Mouse (Mus musculus) ES-CJ7 (cell line): ENCODE data around the gene Ssr2.
"Not testable (repeated sequence)": the region's sequence is repeated elsewhere in the genome, so short reads cannot be mapped to it uniquely, and the experiment has no call there.

Experiments used
- DNase-seq: peaks from one replicate; pipeline ENCODE4 v3.0.0; 2011; ENCODE audit warnings: low read depth, low spot score

Ssr2 gene

DNA sequence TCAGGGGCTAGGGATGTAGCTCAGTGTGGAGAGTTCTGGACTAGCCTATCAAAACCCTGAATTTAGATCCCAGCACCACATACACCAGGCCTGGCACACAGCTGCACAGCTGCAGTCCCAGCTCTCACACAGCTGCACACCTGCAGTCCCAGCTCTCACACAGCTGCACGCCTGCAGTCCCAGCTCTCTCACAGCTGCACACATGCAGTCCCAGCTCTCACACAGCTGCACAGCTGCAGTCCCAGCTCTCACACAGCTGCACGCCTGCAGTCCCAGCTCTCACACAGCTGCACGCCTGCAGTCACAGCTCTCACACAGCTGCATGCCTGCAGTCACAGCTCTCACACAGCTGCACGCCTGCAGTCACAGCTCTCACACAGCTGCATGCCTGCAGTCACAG is 20.9 kb downstream of the Ssr2 start:
- not testable (repeated sequence) for DNase-seq

GRCm38 (mm10) chr3:88602466-88602865 is 26.8 kb downstream of the Ssr2 start:
- DNase-seq, result no peak

GRCm38 (mm10) chr3:88603714-88604161 is 28.1 kb downstream of the Ssr2 start:
- DNase-seq, result peak; percentile 92

DNA sequence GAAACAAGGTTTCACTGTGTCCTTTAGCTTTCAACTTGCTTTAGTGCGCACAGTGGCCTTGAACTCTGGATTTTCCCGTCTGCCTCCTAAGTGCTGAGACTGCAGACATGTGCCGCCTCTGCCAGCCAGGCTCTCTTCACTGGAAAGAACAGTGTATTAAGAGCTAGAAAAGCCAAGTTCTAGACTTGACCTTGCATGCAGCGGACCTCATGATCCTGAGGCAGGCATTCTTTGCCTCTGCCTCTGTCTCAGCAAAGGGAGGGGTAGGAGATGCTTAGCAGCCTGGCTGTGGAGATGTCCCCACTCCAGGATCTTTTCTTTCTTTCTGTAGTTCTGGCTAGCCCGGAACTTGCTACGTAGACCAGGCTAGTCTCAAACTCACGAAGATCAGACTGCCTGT is 29.2 kb downstream of the Ssr2 start:
- DNase-seq, result no peak

- DNase-seq, result not testable (repeated sequence)
Observed at GRCm38 (mm10) chr3:88605666-88606065, 30.0 kb downstream of the Ssr2 start, which contains the start of gene Arhgef2. Arhgef2 (plus strand) TSS chr3:88605966.

GRCm38 (mm10) chr3:88607065-88607757 is 31.5 kb downstream of the Ssr2 start:
- DNase-seq, result peak; percentile 93

- peak; percentile 21 for DNase-seq
Observed at GRCm38 (mm10) chr3:88607758-88608138, 32.1 kb downstream of the Ssr2 start.

DNA sequence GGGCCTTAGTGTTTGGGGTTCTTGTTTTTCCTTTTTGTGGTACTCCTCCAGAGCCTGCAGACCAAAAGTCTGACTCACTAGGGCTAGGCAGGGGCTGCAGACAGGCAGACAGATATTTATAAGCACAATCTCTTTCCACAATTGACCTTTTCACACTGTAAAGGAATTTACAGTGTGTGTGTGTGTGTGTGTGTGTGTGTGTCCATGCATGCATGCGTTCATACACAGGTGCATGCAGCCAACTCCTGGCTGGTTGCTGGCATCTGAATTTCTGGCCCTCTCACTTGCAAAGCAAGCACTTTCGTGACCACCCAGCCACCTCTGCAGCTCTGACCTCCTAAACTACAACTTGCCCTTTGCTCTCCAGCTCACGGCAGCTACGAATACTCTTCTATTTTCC is 33.4 kb downstream of the Ssr2 start:
- no peak for DNase-seq

DNA sequence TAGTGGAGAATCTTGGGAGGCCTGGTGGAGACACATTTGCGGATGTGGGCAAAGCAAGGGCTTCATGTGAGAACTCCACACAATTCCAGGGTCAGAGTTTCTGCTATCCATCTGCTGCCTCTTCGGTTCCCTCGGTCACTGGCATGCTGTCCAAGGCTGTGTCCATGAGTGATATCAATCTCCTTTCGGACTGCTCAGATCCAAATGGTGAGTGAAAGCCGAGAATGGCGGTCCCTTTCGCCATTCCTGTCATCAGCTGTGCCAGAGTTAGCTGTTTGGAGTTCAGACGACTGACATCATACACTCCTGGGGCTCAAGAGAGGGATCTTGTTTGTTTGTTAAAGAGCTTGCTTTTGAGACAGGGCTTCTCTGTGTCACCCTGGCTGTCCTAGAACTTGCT is 38.7 kb downstream of the Ssr2 start:
- no peak for DNase-seq

DNA sequence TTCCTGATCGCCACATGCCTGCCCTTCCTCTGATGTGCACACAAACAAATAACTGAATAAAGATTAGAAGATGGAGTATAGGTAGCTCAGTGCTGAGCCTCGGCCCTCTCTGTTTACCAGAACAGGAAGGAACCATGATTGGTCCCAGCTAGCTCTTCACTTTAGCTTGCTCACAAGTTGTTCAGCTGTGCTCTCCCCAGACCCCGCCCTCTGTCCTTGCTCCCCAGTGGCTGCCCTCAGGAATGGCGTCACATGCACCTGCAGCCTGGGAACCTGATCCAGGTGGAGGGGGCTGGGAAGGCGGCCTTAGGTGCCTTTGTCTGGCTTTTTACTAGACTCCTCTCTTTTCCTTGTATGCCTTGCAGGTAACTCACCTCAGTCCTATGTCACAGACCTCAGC is 39.4 kb downstream of the Ssr2 start:
- peak; percentile 64 for DNase-seq

DNA sequence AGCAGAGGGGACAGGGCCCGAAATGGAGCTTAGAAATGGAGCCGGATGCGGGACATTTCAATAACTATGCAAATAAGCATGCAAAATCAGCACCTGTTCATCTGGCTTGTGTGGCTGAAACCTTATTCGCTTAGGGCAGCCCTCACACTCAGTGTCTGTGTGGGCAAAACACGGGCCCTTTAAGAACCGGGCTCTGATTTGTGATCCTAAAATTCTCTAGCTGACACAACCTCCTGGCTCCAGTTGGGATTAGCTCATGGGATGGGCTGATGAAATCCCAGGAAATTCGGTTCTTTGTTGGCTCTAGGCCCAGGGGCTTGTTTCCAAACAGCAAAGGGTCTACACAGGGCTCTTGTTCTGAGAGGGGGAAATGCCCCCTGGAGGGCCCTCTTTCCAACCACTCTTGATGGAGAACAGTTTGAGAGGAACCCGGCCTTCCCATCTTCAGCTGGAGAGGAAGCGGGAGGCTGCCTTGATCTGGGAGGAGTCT is 40.3 kb downstream of the Ssr2 start:
- no peak for DNase-seq

GRCm38 (mm10) chr3:88616951-88617500 is 41.4 kb downstream of the Ssr2 start:
- no peak for DNase-seq

GRCm38 (mm10) chr3:88618074-88618871 is 42.6 kb downstream of the Ssr2 start:
- no peak for DNase-seq

DNA sequence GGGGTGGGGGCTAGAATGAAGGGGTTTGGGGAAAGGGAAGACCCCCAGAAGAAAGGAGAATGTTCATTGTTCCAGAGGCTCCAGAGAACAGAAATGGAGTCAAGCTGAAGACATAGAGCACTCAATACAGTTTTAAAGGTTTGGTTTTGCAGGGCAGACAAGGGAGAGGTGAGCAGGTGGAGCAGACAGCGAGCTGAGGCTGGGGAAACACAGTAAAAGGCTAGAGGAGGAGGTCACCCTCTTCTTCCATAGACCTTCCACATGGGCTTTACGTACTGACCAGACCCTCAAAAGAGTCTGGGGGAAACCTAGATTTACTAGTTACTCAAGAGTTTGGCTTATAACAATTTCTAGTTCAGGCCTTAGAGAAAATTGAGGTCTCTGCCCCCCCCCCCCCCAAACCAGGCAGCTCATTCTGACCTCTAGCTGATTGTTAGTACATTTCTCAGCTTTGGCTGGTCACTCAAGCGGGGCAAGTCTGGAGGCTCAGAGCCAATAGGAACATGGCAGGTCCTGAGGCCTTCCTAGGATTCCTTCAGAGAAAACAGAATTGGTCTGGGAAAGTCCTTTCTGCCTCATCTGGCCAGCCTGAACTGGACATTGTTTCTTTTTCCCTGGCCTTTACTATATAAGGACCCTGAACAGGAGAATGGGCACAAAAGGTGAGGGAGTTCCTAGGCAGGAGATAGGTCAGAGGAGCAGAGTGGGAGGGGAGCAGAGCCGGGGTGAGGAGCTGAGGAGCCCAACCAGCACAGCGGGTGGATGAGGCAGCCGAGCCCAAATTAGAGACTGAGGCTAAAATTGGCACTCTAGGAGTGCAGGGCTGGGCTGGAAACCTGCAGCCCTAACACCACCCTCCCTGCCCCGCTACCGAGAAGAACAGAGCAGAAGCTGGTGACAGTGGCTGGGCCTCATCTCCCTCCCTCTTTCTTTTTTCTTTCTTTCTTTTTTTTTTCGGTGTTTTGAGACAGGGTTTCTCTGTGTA is 43.7 kb downstream of the Ssr2 start:
- DNase-seq, result peak; percentile 49

- no peak for DNase-seq
Observed at GRCm38 (mm10) chr3:88620146-88620991, 44.7 kb downstream of the Ssr2 start.

DNA sequence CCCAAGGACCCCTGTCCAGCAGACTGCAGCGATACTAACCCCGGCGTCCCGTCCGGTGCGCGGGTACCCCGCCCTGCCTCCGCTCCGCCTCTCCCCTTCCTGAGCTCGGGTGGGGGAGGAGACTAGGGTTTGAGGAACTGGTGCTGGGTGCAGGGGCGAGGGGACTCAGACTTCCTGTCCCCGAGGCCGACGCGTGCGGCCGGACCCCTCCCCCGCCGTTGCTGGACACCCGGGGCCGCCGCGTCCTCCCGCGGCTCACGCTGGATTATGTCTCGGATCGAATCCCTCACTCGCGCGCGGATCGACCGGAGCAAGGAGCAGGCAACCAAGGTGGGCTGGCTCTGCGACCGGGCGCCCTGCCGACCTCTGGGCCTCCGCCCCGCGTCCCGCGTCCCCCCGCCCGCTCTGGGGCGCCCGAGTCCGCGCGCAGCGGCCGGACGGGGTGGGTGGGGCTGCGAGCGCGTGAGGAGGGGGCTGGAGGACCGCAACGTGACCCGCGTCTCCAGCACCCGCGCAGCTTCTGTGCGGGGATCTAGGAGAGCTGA is 45.4 kb downstream of the Ssr2 start:
- DNase-seq, result peak; percentile 50

DNA sequence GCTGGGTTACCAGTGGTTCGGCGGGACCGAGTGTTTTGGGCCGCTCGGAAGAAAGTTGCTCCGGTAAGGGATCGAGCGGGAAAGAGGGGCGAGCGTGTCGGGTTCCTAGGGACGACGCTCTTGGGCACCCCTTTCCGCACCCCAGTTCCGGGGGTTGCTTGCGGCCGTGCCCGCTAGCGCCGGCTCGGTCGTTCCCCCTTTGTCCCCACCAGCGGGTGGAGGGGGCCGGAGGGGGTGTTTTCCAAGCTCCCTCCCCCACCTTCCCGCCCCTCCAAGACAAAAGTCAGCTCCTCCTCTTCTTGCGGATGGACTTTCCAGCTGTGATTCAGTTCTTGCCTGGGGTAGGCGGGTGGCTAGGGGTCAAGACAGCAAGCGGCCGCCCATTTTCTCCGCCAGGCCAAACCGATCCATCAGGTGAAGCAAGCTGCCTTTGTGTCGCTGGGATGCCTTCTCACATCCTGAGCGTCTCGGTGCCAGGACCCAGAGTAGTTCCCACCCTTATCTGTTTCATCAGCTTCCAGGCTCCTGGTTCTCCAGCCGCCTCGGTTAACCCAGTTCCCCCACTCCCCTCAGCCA is 45.9 kb downstream of the Ssr2 start:
- DNase-seq, result peak; percentile 50

- DNase-seq, result no peak
Observed at GRCm38 (mm10) chr3:88622113-88622940, 46.7 kb downstream of the Ssr2 start.

DNA sequence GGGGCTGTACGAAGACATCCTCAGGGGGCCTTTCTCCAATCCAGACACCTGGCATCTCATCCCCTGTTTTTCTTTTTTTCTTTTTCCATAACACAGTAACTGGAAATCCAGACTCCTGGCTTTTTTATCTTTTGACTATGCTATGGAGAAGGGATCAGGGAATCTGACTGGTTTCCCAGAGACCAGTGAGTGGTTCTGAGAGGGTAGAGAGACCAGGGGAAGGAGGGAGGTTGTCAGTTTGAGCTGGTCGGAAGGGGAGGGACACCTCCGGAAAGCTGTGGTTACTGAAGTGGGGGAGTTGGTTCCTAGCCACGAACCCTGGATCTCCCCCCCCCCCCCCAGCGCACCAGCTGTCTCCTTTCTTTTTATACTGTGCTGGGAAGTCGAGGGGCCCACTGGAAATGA is 47.3 kb downstream of the Ssr2 start:
- no peak for DNase-seq
